Mouse (Mus musculus) right cerebral cortex, adult 2 months (tissue): Measurements from ENCODE around the gene Sgms1.
"Not testable (repeated sequence)": the region's sequence is repeated elsewhere in the genome, so short reads cannot be mapped to it uniquely, and the experiment has no call there.

Experiments
- DNase-seq, 2 experiments: peaks; one replicate each; pipeline ENCODE4 v3.0.0; 2021 to 2022; ENCODE audit warnings: low spot score in 2 of 2

Sgms1 gene

DNA sequence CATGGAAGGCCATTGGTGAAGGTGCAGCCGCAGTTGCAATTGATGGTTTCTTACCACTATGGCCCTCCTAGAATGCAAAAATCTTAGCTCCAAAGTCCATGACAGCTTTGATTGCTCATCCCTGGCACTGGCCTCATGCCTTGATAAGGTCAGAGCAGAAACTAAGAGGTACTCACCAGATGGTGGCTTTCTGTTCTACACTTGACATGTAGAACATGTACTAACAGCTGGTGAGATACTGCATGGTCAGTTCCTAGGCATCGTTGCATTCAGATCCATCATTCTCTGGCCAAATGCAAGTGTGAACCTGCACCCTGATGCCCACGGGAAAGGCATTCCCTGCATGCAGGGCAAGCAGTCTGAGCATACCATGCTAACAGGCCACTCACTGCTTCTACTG lies 63.4 kb downstream of the Sgms1 start:
- DNase-seq, result no peak

DNA sequence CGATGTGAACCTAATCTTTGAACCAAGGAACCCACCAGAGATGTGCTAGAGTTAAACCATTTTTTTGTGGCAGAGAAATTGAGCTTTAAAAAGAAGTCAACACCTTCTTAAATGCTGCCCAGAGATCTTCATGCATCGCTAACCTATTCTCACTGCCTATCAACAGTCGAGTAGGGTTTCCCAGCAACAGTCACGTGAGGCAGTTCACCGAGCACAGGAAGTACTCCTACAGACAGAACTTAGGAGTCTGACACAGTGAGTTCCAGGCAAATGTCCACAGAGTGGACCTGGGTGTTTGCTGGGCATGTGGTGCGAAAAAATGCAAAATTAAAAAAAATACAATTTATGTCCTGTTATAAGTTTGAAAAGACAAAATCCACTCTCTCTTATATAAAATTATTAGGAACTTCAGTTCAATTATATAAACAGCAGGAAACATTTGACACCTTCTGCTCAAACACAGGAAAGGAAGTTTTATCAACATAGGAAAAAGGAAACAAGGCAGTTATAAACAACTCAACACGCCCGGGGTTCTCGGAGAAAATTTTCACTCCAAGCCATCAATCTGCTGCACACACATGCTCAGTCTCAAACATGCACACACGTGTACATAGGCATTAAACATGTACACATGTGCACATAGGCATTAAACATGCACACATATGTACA lies 64.3 kb downstream of the Sgms1 start:
- no peak for DNase-seq

DNA sequence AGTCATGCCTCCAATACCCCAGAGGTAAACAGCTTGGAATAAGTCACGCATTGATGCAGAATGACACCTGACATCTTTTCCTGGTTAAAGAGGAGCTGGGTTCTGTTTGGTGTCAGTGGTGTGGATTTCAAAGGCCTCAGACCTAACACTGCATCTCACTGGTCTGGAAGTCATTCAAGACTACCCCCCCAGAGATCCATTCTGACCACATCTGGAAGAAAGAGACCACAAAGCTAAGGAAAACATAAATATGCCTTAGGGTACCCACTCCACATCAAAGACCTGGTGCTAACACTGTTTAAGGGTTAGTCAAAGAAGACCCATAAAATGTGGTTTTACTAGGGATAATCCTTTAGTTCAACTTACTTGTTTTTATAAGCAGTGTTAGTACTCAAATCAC lies 65.0 kb downstream of the Sgms1 start:
- DNase-seq, result no peak

DNA sequence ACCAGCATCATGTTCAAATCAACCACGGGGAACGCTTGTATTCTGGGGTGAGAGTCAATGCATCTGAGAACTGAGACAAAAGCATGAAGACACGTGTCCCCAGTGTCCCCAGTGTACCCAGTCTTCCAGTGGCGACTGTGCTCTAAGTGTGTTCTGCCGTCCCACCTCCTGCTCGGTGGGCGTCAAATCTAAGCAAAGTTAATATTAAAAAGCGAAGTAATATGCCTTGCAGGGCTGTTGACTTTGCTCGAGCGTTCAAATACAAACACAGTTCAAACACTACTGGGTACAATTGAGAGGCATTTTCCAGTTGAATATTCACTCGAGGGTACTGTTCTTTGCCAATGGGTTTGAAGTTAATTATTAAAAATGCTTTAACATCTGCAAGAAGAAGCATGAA lies 66.4 kb downstream of the Sgms1 start:
- no peak for DNase-seq

DNA sequence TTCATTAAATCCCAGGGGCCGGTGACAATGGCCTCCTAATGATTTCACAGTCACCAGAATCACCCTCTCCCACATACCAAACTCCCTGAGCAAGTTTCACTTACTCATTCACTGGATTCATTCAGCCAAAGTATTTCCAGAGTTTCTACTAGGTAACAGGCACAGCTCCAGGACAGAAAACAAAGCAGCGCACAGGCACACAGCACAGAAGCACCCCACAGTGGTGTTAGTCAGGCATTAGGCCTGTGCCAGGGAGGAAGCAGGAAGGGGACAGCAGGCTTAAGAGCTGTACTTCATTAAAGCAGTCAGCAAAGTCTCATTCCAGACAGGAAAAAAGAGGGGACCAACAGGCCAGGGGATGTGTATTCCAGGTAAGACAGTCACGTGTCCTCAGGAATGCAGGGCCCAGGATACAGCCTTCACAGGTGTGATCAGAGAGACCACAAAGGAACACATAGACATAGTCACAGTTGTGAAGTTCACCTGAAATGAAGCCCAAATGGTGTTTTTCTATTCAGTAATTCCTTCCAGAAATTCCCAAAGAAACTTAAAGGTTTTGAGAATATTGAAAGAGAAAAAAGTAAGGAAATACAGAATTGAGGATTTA lies 67.0 kb downstream of the Sgms1 start:
- peak; percentile 55 to 65 for DNase-seq

DNA sequence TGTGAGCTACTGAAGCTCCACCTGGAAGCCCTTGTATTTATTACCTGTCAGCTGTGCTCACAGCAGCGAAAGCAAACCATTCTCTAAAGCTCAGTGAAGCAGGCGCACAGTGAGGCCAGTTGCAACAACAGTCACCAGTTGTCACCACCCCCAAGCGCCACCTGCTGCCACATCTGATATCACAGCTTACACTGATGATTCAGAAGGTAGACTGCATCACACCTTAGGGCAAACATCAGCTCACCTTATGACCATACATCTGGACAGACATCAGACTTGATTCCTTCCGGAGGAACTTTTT lies 69.2 kb downstream of the Sgms1 start:
- peak; percentile 56 to 61 for DNase-seq

DNA sequence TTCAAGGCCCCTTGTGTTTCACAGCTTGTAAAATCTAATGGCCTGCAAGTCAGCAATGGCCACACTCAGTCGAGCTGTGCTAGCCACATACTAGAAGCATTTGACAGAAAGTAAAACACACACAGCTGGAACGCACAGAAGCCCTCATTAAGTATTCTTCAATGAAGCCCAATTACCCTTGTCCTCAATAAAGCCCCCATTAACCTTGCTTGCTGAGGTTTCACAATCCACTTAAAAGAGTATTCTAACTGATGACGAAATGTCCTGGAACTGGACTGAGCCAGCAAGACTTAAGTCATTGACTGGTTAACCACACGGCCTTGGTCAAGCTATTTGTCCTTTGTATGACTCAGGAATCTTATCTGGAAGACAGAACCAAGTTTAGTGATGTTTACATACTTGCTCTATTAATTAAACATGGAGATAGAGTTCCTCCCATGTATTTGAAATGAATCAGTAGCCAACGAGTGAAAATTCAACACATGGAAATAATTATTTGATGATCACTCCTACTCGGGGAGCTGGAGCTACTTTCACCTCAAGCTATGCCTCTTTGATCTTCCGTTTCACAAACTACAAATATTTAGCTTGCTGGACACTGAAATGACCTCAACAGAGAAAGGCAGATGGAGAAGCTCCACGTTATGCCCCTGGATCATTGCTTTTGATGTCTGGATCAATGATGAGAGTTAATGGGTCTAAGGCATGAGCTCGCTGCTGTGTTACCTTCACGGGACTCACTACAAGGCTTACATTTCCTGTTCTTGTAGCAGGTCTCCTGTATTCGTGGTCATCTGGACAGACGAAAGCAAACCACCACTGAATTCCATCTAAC lies 69.8 kb downstream of the Sgms1 start:
- DNase-seq, result no peak

DNA sequence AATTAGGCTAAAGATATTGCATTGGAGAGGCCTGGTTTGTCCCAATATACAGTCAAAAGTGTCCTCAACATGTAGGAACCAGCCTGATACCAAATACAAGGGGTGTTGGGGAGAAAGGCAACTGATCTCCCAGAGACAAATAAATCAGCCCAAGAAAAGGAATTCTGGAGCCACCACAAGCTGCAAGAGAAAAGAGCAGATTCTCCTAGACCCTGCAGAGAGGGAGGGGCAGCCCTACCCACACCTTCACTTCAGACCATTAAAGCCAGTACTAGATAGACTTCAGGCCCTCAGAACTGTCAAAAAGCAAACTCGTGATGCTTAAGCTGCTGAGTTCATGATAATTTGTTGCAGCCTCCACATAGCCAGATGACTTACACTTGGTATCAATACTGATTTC lies 70.5 kb downstream of the Sgms1 start:
- no peak for DNase-seq

DNA sequence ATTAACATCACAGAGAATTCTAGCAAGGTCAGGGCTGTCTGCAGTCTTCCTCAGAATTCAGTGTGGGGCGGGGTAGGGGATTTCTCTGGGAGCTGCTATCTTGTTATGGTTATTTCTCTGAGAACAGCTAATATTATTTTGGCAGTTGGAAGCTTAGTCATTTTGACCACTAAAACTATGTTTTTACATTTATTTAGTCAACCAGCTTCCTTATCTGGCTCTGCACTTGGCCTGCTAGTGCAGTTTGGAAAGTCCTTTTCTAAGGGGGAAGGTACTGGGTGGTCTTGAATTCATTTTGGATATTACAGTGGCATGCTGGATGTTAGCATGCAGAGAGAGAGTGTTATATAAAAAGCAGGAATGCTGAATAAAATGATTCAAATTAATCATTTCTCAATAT lies 72.2 kb downstream of the Sgms1 start:
- DNase-seq, result not testable (repeated sequence)

DNA sequence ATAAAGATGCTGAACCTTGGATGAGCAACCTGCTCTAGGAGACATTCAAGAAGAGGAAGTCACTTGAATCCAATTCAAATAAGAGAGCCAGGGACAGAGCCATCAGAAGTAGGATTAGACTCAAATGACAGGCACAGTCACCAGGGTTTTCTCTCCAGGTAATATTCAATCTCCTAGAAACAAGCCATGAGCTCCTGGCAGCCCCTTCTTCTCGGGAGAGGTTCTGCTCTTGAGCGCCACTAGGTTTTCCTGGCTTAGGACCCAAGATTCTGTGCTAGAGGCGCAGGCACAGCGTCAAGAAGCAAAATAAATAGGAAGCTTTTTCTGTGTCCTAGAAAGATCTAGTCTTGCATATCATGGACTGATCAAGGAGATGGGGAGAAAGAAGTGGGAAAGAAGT lies 76.2 kb downstream of the Sgms1 start:
- no peak for DNase-seq

DNA sequence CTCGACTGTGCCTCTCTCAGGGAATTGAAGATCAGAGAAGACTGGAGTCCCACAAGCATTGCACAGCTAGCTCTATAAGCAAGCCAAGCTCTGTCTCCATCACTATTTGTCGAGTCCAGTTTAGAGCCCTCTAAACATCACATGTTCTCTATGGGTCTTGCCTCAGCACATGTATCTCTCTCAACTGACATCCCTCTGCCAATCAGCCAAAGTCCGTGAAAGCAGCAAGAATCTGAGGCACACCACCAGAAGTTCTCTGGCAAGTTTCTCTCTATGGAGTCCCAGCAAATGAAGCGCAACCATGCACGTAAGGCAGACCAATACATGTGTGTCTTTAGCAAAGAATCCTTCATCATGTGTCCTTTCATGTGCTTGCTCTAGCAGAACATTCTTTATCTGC lies 77.8 kb downstream of the Sgms1 start:
- DNase-seq, result no peak

DNA sequence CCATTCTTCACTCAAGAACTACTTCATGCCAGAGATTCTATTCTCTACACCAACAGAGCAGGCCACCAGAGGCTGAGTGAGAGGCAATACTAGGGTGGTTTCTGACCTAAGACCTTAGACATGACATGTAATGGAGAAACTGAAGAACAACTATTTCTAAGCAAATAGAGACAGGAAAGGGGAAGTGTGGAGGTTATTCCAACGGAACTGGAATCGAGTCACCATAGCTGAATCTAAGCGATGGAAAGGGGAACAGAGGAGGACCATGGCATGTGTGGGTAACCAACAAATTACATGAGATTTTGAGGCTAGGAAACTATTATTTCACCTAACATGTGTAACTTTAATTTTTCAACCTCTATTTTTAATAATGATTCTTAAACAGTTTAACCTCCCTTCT lies 78.5 kb downstream of the Sgms1 start:
- DNase-seq, result no peak

DNA sequence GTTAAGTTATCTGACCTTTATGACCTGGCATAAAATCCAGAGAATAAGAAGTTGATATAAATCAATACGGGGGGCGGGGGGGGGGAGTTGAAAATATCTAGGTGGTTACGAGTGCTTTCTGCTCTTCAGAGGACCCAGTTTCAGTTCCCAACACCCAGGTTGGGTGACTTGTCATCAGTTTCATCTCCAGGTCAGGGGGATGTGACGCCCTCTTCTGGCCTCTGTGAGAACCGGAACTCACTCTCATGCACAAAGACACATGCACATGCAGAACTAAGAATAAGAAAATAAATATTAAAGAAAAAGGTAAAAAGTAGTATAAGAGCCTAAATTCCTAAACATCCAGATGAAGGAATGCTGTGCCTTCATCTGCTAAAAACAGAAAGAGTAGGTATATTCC lies 79.0 kb downstream of the Sgms1 start:
- no peak for DNase-seq

DNA sequence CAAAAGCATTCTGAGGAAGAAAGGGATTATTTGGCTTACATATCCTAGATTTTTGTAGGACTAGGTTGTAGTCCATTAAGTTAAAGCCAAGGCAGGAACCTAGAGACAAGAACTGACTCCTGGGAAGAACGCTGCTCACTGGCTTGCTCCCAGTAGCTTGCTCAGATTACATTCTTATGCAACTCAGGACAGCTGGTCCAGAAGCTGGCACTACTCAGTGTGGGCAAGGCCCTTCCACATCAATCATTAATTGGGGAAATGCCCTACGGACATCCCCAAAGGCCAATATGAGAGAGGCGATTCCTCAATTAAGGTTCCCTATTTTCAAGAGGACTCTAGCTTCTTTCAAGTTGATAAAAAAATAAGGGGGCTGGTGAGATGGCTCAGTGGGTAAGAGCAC lies 80.2 kb downstream of the Sgms1 start:
- no peak for DNase-seq

DNA sequence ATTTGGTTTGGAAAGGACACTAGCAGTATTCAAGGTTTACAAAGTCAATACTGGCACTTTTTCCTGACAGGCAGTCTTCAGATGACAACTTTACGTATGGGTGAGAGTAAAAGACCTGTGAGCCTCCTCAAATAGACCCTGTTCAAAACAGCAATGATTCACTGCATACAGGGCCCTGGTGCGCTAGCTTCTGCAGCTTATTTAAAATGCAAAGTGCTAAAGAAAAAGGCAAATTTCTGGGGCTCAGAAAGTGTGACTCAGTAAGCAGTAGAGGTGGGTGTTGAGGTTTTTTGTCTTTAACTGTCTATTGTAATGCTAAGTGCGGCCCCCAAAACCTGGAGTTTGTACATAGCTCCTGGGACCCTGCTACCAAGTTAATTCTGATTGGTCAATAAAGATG lies 81.2 kb downstream of the Sgms1 start:
- DNase-seq, result peak in 1 of 2 experiments; percentile 26

DNA sequence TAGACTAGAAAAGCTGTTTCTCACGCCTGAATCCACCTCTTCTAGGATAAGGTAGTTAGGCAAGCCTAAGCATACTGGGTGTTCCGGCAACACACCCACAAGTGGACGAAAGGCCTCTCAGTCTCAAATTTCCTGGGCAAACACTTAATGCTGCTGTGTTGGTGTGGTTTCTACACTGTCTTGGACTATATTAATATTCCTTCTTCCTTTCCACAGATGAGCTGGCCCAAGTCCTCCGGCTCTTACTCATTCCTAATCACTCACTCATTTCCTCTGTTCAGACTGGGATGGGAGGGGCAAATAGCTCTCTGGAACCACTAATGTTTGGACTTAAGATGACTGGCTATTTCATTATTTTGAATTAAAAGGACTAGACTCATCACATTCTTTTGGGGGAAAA lies 84.6 kb downstream of the Sgms1 start:
- no peak for DNase-seq

DNA sequence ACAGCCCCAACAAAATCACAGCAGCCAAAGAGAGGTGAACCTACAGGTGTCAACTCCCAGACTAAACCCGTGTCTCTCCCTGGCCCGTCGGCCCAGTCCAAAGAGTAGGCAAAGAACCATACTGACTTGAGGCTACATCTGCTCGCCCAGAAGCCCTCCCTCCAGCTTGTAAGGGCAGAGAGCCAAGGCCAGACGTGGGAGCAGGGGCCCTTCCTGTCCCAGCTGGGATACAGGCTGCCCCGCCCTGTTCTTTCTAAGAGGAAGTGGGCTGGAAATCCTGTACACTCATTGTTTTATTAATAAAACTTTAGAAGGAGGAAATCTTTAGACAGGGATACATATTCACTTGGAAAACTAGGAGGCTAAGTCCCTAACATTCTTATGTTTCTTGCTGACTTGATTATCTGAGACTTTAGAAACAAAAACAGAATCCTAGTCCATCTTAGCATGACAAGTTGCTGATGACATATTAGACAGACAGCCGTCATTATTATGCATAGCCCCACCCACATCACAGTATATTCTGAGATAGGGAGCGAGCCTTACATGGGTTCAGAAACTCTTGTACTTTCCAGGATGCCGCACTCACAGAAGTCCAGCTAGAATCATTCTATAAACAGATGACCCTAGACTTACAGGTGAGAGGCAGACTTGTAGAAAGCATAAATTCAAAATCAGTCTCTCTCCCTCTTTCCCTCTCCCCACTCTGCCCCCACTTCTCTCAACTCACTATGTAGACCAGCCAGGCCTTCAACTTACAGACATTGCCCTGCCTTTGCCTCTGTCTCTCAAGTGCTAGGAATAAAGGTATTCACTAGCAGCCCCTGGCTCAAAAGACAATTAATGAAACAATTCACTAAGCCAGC lies 85.3 kb downstream of the Sgms1 start:
- no peak for DNase-seq

DNA sequence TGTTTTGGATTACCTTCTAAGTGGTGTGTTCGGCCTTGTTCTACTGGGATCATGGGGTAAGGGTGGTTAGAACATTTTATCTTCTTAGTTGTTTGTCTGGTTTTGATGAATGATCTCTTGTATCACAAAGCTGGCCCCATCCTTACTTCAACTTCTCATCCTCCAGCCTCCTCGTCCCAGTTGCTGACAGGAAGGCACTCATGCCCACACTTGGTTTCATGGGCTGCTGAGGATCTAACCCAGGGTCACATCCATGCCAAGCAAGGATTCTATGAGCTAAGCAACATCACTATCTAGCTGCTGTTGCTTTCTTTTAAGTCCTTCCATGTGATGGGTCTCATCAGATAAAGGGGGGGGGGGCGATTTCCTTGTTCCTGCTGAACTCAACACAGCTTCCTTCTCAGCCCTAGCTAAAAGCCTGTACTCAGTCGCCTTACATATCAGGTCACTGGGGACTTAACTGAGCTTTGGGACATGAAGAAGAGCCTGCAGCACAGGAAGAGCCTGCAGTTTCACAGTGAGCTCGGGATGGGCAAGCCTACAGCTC lies 86.6 kb downstream of the Sgms1 start:
- no peak for DNase-seq

DNA sequence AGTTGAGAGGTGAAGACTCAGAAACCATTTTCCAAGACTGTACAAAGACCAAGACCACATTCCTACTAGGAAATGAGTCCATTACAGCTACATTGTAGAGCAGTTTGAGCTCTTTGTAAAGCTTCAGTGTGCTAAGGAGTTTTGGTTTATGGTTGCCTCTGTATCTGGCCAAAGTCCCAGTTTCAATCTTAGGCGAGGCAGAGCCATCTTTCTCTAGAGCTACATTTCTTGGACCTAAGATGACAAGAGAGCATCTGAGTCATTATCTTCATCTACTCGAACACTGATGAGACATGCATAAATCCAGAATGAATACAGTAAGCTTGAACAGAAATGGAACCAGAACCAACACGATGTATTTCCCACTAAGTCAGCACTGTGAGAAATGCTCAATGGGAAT lies 87.9 kb downstream of the Sgms1 start:
- DNase-seq, result no peak

DNA sequence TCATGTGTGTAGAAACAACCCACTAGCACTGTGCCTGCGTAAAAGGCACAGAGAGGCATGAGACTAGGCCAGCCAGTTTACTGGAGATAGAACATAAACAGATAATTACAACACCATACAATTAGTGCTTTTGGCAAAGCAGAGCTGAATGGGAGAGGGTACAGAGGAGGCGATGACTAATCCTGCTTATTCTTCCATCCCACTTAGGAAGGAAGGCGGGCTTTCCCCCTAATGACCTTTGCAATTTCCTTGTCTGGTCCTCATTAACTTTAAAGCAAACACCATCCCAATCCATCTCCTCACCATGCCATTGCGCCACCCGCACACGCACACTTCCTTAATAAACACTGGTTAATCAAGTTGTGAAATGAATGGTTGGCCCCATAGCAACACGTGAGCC lies 91.3 kb downstream of the Sgms1 start:
- no peak for DNase-seq

DNA sequence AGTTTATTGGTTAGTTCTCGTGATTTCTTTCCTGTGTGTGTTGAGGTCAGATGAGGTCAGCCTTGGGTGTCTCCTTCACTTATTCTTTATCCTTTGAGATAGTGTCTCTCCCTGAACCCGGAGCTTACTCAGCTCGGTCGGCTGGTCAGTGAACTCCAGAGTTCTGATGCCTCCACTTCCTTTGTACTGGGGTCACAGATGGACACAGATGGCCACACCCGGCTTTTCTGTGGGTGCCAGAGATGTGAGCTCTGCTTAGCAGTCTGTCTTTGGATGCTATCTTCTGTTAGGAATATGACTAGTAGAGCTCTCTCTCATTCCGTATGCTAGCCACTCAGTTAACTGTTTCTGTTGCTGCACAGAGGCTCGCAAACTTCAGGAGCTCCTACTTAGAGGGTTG lies 92.7 kb downstream of the Sgms1 start:
- DNase-seq, result no peak

DNA sequence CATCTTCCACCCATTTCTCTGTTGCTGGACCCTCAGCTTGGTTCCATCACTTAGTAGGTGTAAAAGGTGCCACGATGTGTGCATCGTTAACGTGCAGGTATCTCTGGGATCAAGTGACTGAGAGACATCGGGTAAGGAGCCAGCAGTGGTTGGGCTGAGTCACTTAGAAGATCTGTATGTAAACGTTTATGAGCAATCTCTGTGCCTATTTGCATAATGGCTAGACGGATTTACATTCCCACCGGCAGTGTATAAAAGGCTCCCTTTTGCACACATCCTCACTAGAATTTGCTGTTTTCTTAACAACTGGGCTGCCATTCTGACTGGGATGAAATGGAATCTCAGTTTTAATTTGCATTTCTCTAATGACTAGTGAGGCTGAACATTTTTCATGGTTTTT lies 93.9 kb downstream of the Sgms1 start:
- DNase-seq, result no peak
